Mouse (Mus musculus): ENCODE results near the gene Bok. TPM values are rescaled to one million over a fixed set of nuclear protein-coding genes. Genes with fewer than 3 reads are reported as not detected.

Gene Bok
- total RNA-seq, 1 experiment: 21.1 TPM

DNA sequence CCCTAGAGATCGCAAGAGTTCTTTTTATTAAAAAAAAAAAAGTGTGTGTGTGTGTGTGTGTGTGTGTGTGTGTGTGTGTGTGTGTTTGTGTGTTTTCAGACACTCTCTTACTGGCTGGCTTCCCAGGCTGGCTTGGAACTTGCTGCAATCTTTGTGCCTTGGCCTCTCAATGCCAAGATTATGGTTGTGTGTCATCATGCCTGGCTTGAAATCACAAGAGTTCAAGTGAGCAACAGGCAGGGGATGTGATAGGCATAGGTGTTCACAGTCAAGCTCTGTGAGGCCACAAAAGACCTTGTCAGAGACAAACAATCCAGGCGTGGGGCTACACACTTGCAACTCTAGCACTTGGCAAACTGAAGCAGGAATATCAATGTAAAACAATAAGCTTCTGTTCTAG lies 7.1 kb upstream of the Bok start:
- Histone ChIP-seq H3K36me3 (ENCODE audit: control insufficient read depth, insufficient read depth, low read length, poor library complexity, severe bottlenecking) (no peaks in the 10 kb centered on the region), H3K4me1 (ENCODE audit: control insufficient read depth in 2 of 2, insufficient read depth in 2 of 2, low read length in 2 of 2, poor library complexity in 1 of 2) (no peaks in the 10 kb centered on the region), H3K4me3 (ENCODE audit: insufficient read depth in 1 of 2, low read depth in 1 of 2, low read length in 2 of 2, poor library complexity in 1 of 2, severe bottlenecking in 1 of 2) (no peak overlapping the region), H3K9me3 (ENCODE audit: control insufficient read depth, insufficient read depth, low read depth, low read length) (no peaks in the 10 kb centered on the region), H3K9ac (ENCODE audit: insufficient read depth, low read depth, low read length, poor library complexity, severe bottlenecking) (no peak overlapping the region), H3K27ac (ENCODE audit: insufficient read depth, low read depth, low read length, poor library complexity, severe bottlenecking) (no peak overlapping the region)
- DNase-seq (ENCODE audit: low read depth, low spot score): no peak
- in situ Hi-C loops (cut with MboI; ENCODE audit: low sequenced_read_pairs in 2 of 2, unreplicated experiment in 2 of 2): no loop called here
- no peak for TF ChIP-seq ZC3H11A (IDR thresholded peaks at IDR 0.05; ENCODE audit: borderline replicate concordance, low read depth, low read length)
- no peak for TF ChIP-seq ZNF384 (IDR thresholded peaks at IDR 0.05; ENCODE audit: low read depth, low read length)
- no peak for TF ChIP-seq MAFK (IDR thresholded peaks at IDR 0.05; ENCODE audit: insufficient read depth, low read depth, low read length)
- TF ChIP-seq CHD2 (IDR thresholded peaks at IDR 0.05; ENCODE audit: low read depth, low read length): no peak

- H3K9me3 ChIP-seq (ENCODE audit: control insufficient read depth, insufficient read depth, low read depth, low read length): no peaks in the 10 kb centered on the region
- TF ChIP-seq ZNF384 (IDR thresholded peaks at IDR 0.05; ENCODE audit: low read depth, low read length) (peak; percentile 80), CHD2 (IDR thresholded peaks at IDR 0.05; ENCODE audit: low read depth, low read length) (no peak)
- H3K4me1 ChIP-seq (ENCODE audit: control insufficient read depth in 2 of 2, insufficient read depth in 2 of 2, low read length in 2 of 2, poor library complexity in 1 of 2): no peaks in the 10 kb centered on the region
- no peak overlapping the region for H3K27ac ChIP-seq (ENCODE audit: insufficient read depth, low read depth, low read length, poor library complexity, severe bottlenecking)
- H3K9ac ChIP-seq (ENCODE audit: insufficient read depth, low read depth, low read length, poor library complexity, severe bottlenecking): no peak overlapping the region
- DNase-seq (ENCODE audit: low read depth, low spot score): no peak
- H3K4me3 ChIP-seq (ENCODE audit: insufficient read depth in 1 of 2, low read depth in 1 of 2, low read length in 2 of 2, poor library complexity in 1 of 2, severe bottlenecking in 1 of 2): no peak overlapping the region
- in situ Hi-C loops (cut with MboI; ENCODE audit: low sequenced_read_pairs in 2 of 2, unreplicated experiment in 2 of 2): no loop called here
- no peaks in the 10 kb centered on the region for H3K36me3 ChIP-seq (ENCODE audit: control insufficient read depth, insufficient read depth, low read length, poor library complexity, severe bottlenecking)
These were observed 5.4 kb upstream of the Bok start for GRCm38 (mm10) chr1:93679889-93680568.

DNA sequence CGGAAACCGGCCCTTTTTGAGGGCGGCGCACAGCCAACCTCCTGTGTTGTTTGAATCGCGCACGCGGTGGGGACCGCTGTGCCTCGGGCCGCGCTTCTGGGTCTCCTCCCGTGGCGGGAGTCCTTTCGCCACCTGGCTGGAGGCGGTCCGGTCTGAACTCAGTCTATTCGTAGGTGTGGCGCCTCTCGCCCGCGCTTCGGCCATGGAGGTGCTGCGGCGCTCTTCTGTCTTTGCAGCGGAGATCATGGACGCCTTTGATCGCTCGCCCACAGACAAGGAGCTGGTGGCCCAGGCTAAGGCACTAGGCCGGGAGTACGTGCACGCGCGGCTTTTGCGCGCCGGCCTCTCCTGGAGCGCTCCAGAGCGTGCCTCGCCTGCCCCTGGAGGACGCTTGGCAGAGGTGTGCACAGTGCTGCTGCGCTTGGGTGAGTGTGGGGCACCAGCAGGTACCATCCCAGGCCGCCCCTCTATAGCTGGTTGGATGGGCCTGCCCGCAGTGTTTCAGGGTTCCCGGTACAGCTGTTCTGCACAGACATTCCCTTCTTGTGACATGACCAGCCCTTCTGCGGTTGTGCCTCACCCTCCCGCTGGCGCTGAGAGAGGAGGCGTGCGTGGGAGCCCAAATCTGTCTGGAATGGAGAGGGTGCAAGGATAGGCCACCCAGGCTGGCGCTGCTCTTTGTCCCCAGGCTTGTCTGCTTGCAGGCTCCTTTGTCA lies 943 bp downstream of the Bok start:
- TF ChIP-seq CHD2 (IDR thresholded peaks at IDR 0.05; ENCODE audit: low read depth, low read length) (no peak), MAFK (IDR thresholded peaks at IDR 0.05; ENCODE audit: insufficient read depth, low read depth, low read length) (no peak), ZC3H11A (IDR thresholded peaks at IDR 0.05; ENCODE audit: borderline replicate concordance, low read depth, low read length) (no peak), HCFC1 (IDR thresholded peaks at IDR 0.05; ENCODE audit: borderline replicate concordance, insufficient read depth, low read length) (no peak), ZNF384 (IDR thresholded peaks at IDR 0.05; ENCODE audit: low read depth, low read length) (no peak)
- no peak for DNase-seq (ENCODE audit: low read depth, low spot score)
- no peaks in the 10 kb centered on the region for H3K9me3 ChIP-seq (ENCODE audit: control insufficient read depth, insufficient read depth, low read depth, low read length)
- H3K36me3 ChIP-seq (ENCODE audit: control insufficient read depth, insufficient read depth, low read length, poor library complexity, severe bottlenecking): peaks cover 8% of the 10 kb centered on the region; the same call in 1 of the 2 replicates
- peak overlapping the region; percentile 70 for H3K9ac ChIP-seq (ENCODE audit: insufficient read depth, low read depth, low read length, poor library complexity, severe bottlenecking)
- in situ Hi-C loops (cut with MboI; ENCODE audit: low sequenced_read_pairs in 2 of 2, unreplicated experiment in 2 of 2): no loop called here
- peak overlapping the region; percentile 63 to 81 for H3K4me3 ChIP-seq (ENCODE audit: insufficient read depth in 1 of 2, low read depth in 1 of 2, low read length in 2 of 2, poor library complexity in 1 of 2, severe bottlenecking in 1 of 2)
- no peak overlapping the region for H3K27ac ChIP-seq (ENCODE audit: insufficient read depth, low read depth, low read length, poor library complexity, severe bottlenecking)
- 0 out of 4 replicates have a peak, but pooled peaks cover 0 to 4% of the 10 kb centered on the region in 2 experiments for H3K4me1 ChIP-seq (ENCODE audit: control insufficient read depth in 2 of 2, insufficient read depth in 2 of 2, low read length in 2 of 2, poor library complexity in 1 of 2)

DNA sequence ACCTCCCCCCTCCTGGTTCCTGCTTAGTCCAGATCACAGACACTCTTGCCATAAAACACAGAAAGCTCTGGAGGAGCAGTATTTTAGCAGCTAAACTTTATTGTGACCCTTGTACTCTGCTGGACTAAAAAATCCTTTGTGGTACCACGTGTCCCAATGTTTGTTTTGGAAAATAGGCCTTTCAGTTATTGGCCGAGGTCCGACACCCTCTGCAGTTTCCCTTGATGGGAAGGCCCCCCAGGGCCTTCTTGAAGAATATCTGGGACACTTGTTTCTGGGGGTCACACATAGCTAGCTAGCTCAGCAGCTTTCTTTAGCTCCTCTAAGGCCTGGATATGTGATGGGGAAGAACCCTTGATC lies 1.5 kb downstream of the Bok start:
- in situ Hi-C loops (cut with MboI; ENCODE audit: low sequenced_read_pairs in 2 of 2, unreplicated experiment in 2 of 2): no loop called here

More for the DNA sequence above, 1.5 kb downstream of the Bok start:
- no peak for TF ChIP-seq HCFC1 (IDR thresholded peaks at IDR 0.05; ENCODE audit: borderline replicate concordance, insufficient read depth, low read length)
- TF ChIP-seq ZNF384 (IDR thresholded peaks at IDR 0.05; ENCODE audit: low read depth, low read length): no peak
- TF ChIP-seq ZC3H11A (IDR thresholded peaks at IDR 0.05; ENCODE audit: borderline replicate concordance, low read depth, low read length): no peak
- TF ChIP-seq MAFK (IDR thresholded peaks at IDR 0.05; ENCODE audit: insufficient read depth, low read depth, low read length): no peak
- TF ChIP-seq CHD2 (IDR thresholded peaks at IDR 0.05; ENCODE audit: low read depth, low read length): no peak
- Histone ChIP-seq H3K9me3 (ENCODE audit: control insufficient read depth, insufficient read depth, low read depth, low read length) (no peaks in the 10 kb centered on the region), H3K4me3 (ENCODE audit: insufficient read depth in 1 of 2, low read depth in 1 of 2, low read length in 2 of 2, poor library complexity in 1 of 2, severe bottlenecking in 1 of 2) (peak overlapping the region; percentile 63 to 81; a peak in 2 of 4 replicates), H3K27ac (ENCODE audit: insufficient read depth, low read depth, low read length, poor library complexity, severe bottlenecking) (no peak overlapping the region), H3K36me3 (ENCODE audit: control insufficient read depth, insufficient read depth, low read length, poor library complexity, severe bottlenecking) (peaks cover 8% of the 10 kb centered on the region; the same call in 1 of the 2 replicates), H3K4me1 (ENCODE audit: control insufficient read depth in 2 of 2, insufficient read depth in 2 of 2, low read length in 2 of 2, poor library complexity in 1 of 2) (0 out of 4 replicates have a peak, but pooled peaks cover 0 to 4% of the 10 kb centered on the region in 2 experiments), H3K9ac (ENCODE audit: insufficient read depth, low read depth, low read length, poor library complexity, severe bottlenecking) (no peak overlapping the region)
- no peak for DNase-seq (ENCODE audit: low read depth, low spot score)

All from ES-E14 (cell line).